Mouse (Mus musculus): ENCODE measurements around the gene Tmem270. TPM values are rescaled to one million over a fixed set of nuclear protein-coding genes. Genes with fewer than 3 reads are reported as not detected.
"Not testable (repeated sequence)": the region's sequence is repeated elsewhere in the genome, so short reads cannot be mapped to it uniquely, and the experiment has no call there.

The Tmem270 gene
- polyA plus RNA-seq, 1 experiment from 2014 or later = not detected

DNA sequence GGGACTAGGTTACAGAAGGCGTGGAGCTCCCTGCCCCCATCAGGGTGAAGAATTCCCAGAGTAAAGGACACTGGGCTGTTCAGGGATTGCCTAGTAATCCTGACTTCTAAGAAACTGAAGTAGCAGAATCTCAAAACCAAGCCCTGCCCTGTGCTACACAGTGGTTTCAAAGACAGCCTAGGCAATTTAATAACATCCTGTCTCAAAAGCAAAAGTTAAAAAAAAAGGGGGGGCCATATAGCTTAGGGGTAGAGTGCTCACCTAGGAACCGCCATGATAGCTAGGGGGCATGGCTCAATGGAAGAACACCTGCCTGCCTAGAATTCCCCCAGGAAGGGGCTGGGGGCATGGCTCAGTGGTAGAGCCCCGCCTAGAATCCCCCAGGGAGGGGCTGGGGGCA is 32.5 kb upstream of the Tmem270 start:
- Histone ChIP-seq H3K4me3 (ENCODE audit: low read depth, low read length) (no peak overlapping the region), H3K9ac (replicated peaks) (no peak overlapping the region), H3K27ac (ENCODE audit: low read depth) (no peak overlapping the region), H3K36me3 (replicated peaks; ENCODE audit: insufficient read depth, low read length) (0 out of 2 replicates have a peak, but pooled peaks cover 1% of the 10 kb centered on the region), H3K4me1 (ENCODE audit: insufficient read depth) (no peaks in the 10 kb centered on the region), H3K27me3 (ENCODE audit: insufficient read depth, low read length) (no peaks in the 10 kb centered on the region), H3K4me2 (ENCODE audit: low read depth, low read length) (no peak overlapping the region), H3K9me3 (ENCODE audit: low read length) (no peaks in the 10 kb centered on the region)
- WGBS (ENCODE audit: insufficient replicate concordance) = 57% methylated on average over 3 of the region's 3 CpGs
- no peak for TF ChIP-seq CTCF (IDR thresholded peaks at IDR 0.05; ENCODE audit: low read depth)
- TF ChIP-seq EP300 (IDR thresholded peaks at IDR 0.05; ENCODE audit: low read depth) = no peak
- ATAC-seq (no peak), DNase-seq (no peak)

GRCm38 (mm10) chr5:134936626-134937185 is 30.2 kb upstream of the Tmem270 start:
- DNase-seq (no peak), ATAC-seq (no peak)
- no peaks in the 10 kb centered on the region for H3K9me3 ChIP-seq (ENCODE audit: low read length)
- TF ChIP-seq EP300 (IDR thresholded peaks at IDR 0.05; ENCODE audit: low read depth) = no peak
- TF ChIP-seq CTCF (IDR thresholded peaks at IDR 0.05; ENCODE audit: low read depth) = no peak
- no peaks in the 10 kb centered on the region for H3K27me3 ChIP-seq (ENCODE audit: insufficient read depth, low read length)
- H3K4me1 ChIP-seq (ENCODE audit: insufficient read depth) = 0 out of 2 replicates have a peak, but pooled peaks cover 8% of the 10 kb centered on the region
- H3K4me2 ChIP-seq (ENCODE audit: low read depth, low read length) = no peak overlapping the region
- WGBS (ENCODE audit: insufficient replicate concordance) = 76% methylated on average over 6 of the region's 6 CpGs
- H3K9ac ChIP-seq (replicated peaks) = no peak overlapping the region
- H3K36me3 ChIP-seq (replicated peaks; ENCODE audit: insufficient read depth, low read length) = 0 out of 2 replicates have a peak, but pooled peaks cover 3% of the 10 kb centered on the region
- no peak overlapping the region for H3K27ac ChIP-seq (ENCODE audit: low read depth)
- no peak overlapping the region for H3K4me3 ChIP-seq (ENCODE audit: low read depth, low read length)

DNA sequence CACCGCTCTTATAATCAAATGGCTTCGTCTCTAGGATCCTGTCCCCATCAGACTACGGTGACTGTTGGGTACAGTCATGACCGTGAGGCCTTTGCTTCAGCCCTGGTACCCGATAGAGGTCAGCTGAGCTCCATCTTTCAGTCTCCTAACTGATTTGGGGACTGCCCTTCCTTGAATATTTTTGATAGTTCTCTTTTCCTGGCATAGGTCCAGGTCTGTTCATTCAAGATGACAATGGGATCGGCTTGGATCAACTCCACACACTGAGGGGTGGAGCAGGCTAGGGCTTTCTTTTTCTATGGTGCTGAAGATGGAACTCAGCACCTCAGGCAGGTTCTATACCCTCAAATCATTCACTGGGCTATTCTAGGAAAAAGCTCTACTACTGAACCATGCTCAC is 29.5 kb upstream of the Tmem270 start:
- no peak for ATAC-seq

GRCm38 (mm10) chr5:134934666-134935065 is 28.1 kb upstream of the Tmem270 start:
- Histone ChIP-seq H3K4me3 (ENCODE audit: low read depth, low read length) (no peak overlapping the region), H3K9me3 (ENCODE audit: low read length) (no peaks in the 10 kb centered on the region), H3K4me1 (ENCODE audit: insufficient read depth) (0 out of 2 replicates have a peak, but pooled peaks cover 8% of the 10 kb centered on the region), H3K27me3 (ENCODE audit: insufficient read depth, low read length) (no peaks in the 10 kb centered on the region), H3K4me2 (ENCODE audit: low read depth, low read length) (no peak overlapping the region), H3K36me3 (replicated peaks; ENCODE audit: insufficient read depth, low read length) (0 out of 2 replicates have a peak, but pooled peaks cover 3% of the 10 kb centered on the region), H3K27ac (ENCODE audit: low read depth) (no peak overlapping the region), H3K9ac (replicated peaks) (no peak overlapping the region)
- WGBS (ENCODE audit: insufficient replicate concordance) = 76% methylated on average over 3 of the region's 3 CpGs
- TF ChIP-seq EP300 (IDR thresholded peaks at IDR 0.05; ENCODE audit: low read depth) (no peak), CTCF (IDR thresholded peaks at IDR 0.05; ENCODE audit: low read depth) (no peak)
- ATAC-seq = no peak
- no peak for DNase-seq

More for the DNA sequence above, 29.5 kb upstream of the Tmem270 start:
- no peak overlapping the region for H3K9ac ChIP-seq (replicated peaks)
- 87% methylated on average over 6 of the region's 6 CpGs for WGBS (ENCODE audit: insufficient replicate concordance)
- no peak overlapping the region for H3K4me2 ChIP-seq (ENCODE audit: low read depth, low read length)
- no peaks in the 10 kb centered on the region for H3K27me3 ChIP-seq (ENCODE audit: insufficient read depth, low read length)
- no peak overlapping the region for H3K4me3 ChIP-seq (ENCODE audit: low read depth, low read length)
- H3K9me3 ChIP-seq (ENCODE audit: low read length) = no peaks in the 10 kb centered on the region
- H3K4me1 ChIP-seq (ENCODE audit: insufficient read depth) = 0 out of 2 replicates have a peak, but pooled peaks cover 8% of the 10 kb centered on the region
- H3K36me3 ChIP-seq (replicated peaks; ENCODE audit: insufficient read depth, low read length) = 0 out of 2 replicates have a peak, but pooled peaks cover 3% of the 10 kb centered on the region
- TF ChIP-seq CTCF (IDR thresholded peaks at IDR 0.05; ENCODE audit: low read depth) (no peak), EP300 (IDR thresholded peaks at IDR 0.05; ENCODE audit: low read depth) (no peak)
- no peak overlapping the region for H3K27ac ChIP-seq (ENCODE audit: low read depth)
- DNase-seq = no peak

GRCm38 (mm10) chr5:134933686-134934085 is 27.2 kb upstream of the Tmem270 start:
- H3K27me3 ChIP-seq (ENCODE audit: insufficient read depth, low read length); H3K4me1 ChIP-seq (ENCODE audit: insufficient read depth); DNase-seq; H3K27ac ChIP-seq (ENCODE audit: low read depth); ATAC-seq; H3K9ac ChIP-seq (replicated peaks); H3K36me3 ChIP-seq (replicated peaks; ENCODE audit: insufficient read depth, low read length); H3K9me3 ChIP-seq (ENCODE audit: low read length): not testable (repeated sequence)
- peak overlapping the region; percentile 63; the same call in 1 of the 2 replicates for H3K4me3 ChIP-seq (ENCODE audit: low read depth, low read length)
- H3K4me2 ChIP-seq (ENCODE audit: low read depth, low read length) = peak overlapping the region; percentile 79; the same call in 1 of the 2 replicates
- 81% methylated on average over 5 of the region's 5 CpGs for WGBS (ENCODE audit: insufficient replicate concordance)

- Histone ChIP-seq H3K27me3 (ENCODE audit: insufficient read depth, low read length) (no peaks in the 10 kb centered on the region), H3K4me3 (ENCODE audit: low read depth, low read length) (peak overlapping the region; percentile 63), H3K27ac (ENCODE audit: low read depth) (no peak overlapping the region; the same call in 1 of the 2 replicates), H3K4me1 (ENCODE audit: insufficient read depth) (0 out of 2 replicates have a peak, but pooled peaks cover 8% of the 10 kb centered on the region), H3K9ac (replicated peaks) (peak overlapping the region; percentile 70; the same call in 1 of the 2 replicates), H3K9me3 (ENCODE audit: low read length) (no peaks in the 10 kb centered on the region), H3K36me3 (replicated peaks; ENCODE audit: insufficient read depth, low read length) (0 out of 2 replicates have a peak, but pooled peaks cover 3% of the 10 kb centered on the region), H3K4me2 (ENCODE audit: low read depth, low read length) (peak overlapping the region; percentile 79)
- 80% methylated on average over 8 of the region's 8 CpGs for WGBS (ENCODE audit: insufficient replicate concordance)
- ATAC-seq = no peak
- DNase-seq = no peak
- no peak for TF ChIP-seq CTCF (IDR thresholded peaks at IDR 0.05; ENCODE audit: low read depth)
- TF ChIP-seq EP300 (IDR thresholded peaks at IDR 0.05; ENCODE audit: low read depth) = no peak
These were observed 26.7 kb upstream of the Tmem270 start for GRCm38 (mm10) chr5:134933281-134933680.

All from liver, postnatal 0 days (tissue).